Mouse (Mus musculus): ENCODE results near the gene Gli1. TPM values are rescaled to one million over a fixed set of nuclear protein-coding genes. Genes with fewer than 3 reads are reported as not detected.

Gli1 gene
- 6.6 and 7.6 TPM in 2 replicates for polyA plus RNA-seq (2015; fragmentation: Nextera tagmentation; extraction: Ambion mirVana)

DNA sequence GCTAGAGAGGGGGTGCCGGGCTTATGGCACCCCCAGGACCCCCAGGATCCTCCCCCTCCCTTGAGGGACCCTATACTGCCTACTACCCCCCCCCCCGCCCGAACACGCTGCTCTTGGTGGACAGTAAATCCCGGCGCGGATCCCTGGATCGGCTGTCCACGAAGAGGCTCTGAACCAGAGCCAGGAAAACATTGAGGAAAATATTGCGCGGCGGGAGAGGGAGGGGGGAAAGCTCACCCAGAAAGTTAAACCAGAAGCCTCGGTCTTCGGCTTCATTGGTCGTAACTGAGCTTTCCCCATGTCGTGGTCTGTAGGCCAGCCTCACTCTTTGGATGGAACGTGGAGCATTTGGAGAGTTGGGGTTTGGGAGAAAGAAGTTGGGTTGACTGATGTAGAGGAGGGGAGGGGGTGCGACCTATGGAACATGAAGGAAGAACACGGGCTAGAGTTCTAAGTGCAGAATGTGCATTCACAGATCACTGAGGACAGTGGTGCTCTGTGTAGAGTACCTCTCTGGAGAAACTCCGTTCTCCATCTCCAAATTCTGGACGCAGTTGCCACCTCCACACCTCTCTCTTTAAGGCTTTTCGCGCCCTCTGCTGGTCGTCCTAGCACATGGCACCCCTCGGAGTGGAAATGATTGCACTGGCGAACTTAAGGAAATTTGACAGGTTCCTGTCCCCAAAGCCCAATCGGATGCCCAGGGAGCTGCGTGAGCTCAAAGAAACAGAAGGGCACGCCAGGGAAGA is at the start of gene Gli1:
Gene Gli1 (minus strand): TSS at position 84 of the 749 bp plus-strand sequence.
- peak within 1 kb of the TSS; percentile 70 for H3K9ac ChIP-seq (ENCODE audit: low read depth, low read length)
- no peaks in the 10 kb centered on the region for H3K36me3 ChIP-seq (ENCODE audit: control insufficient read depth, insufficient read depth, low read length)
- WGBS: under 1% methylated on average over 29 of the region's 29 CpGs
- peak within 1 kb of the TSS; percentile 88 for H3K4me2 ChIP-seq (ENCODE audit: low read depth, low read length)
- no peaks in the 10 kb centered on the region; the same call in 1 of the 2 replicates for H3K9me3 ChIP-seq (ENCODE audit: control insufficient read depth, low read length)
- peaks cover 9% of the 10 kb centered on the region for H3K4me1 ChIP-seq (ENCODE audit: control insufficient read depth, insufficient read depth, low read length)
- peak within 1 kb of the TSS; percentile 57 for H3K4me3 ChIP-seq (ENCODE audit: low read length)
- peaks cover 5% of the 10 kb centered on the region for H3K27me3 ChIP-seq (replicated peaks; ENCODE audit: control insufficient read depth, insufficient read depth, low read length)
- ATAC-seq: peak; percentile 34
- H3K27ac ChIP-seq (ENCODE audit: low read length): peak within 1 kb of the TSS; percentile 64

DNA sequence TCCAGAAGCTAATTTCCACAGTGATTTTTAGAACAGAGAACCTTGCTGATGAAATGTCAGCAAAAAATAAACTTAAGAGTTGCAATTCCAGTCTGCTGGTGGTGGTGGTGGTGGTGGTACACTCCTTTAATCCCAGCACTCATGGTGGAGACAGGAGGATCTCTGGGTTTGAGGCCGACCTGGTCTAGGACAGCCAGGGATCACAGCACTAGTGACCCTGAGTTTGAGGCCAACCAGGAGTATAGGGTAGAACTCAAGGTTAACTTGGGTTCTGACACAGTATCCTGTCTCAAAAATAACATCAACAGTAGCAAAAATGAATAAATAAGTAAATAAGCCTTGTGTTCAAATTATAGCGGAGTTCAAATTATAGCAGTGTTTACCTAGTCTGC is 40.0 kb upstream of the Gli1 start:
- no peaks in the 10 kb centered on the region for H3K9me3 ChIP-seq (ENCODE audit: control insufficient read depth, low read length)
- WGBS: 51% methylated on average over 2 of the region's 2 CpGs

DNA sequence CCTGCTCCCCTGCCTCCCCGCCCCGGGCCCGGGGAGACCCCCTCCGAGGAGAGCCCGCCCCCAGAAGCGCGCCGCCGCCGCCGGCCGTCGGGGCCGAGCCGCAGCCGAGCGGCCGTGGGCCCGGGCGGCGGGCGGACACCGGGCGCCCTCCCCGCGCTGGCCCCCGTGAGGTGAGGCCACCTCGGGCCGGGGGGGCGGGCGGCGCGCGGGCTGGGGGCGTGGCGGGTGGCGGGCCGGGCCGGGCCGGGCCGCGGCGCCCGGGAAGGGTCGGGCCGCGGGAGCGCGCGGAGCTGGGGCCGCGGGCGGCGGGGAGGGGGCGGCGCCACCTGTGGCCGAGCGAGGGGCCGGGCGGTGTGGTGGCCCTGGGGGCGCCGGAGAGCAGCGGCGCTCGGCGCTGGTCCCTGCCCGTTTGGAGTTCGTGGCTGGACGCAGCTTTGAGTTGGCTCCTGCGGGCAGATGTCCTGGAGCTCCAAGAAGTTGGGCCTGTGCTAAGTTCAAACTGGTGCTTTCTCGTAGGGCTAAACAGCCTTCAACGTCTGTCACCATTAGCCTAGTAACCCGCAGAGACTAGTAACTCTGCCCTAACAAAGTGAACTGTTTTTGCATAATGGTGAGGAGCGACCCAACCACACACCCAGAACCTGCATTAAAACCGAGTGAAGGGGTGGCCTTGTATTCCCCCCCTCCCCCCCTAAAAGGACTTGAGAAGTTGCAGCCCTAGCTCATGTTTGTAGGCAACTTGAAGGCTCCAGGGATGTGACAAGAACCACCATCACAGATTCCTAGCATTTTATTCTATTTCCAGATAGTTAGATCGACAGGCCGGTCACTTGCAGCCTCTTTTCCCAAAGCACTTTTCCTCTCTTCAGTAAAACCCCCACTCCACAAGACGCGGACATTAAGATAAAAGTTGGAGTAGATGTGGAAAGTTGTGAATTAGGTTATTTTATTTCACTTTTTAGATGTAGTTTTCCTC is 39.3 kb upstream of the Gli1 start:
- Histone ChIP-seq H3K4me1 (ENCODE audit: control insufficient read depth, insufficient read depth, low read length) (peaks cover 16% of the 10 kb centered on the region), H3K27me3 (replicated peaks; ENCODE audit: control insufficient read depth, insufficient read depth, low read length) (no peaks in the 10 kb centered on the region), H3K4me3 (ENCODE audit: low read length) (peak overlapping the region; percentile 75), H3K27ac (ENCODE audit: low read length) (peak overlapping the region; percentile 94), H3K9ac (ENCODE audit: low read depth, low read length) (peak overlapping the region; percentile 88), H3K9me3 (ENCODE audit: control insufficient read depth, low read length) (no peaks in the 10 kb centered on the region), H3K4me2 (ENCODE audit: low read depth, low read length) (peak overlapping the region; percentile 73), H3K36me3 (ENCODE audit: control insufficient read depth, insufficient read depth, low read length) (no peaks in the 10 kb centered on the region)
- WGBS: 2% methylated on average over 40 of the region's 79 CpGs
- peak; percentile 83 for ATAC-seq

More for the DNA sequence above, 40.0 kb upstream of the Gli1 start:
- H3K27ac ChIP-seq (ENCODE audit: low read length): peak overlapping the region; percentile 94; the same call in 1 of the 2 replicates
- peak overlapping the region; percentile 75 for H3K4me3 ChIP-seq (ENCODE audit: low read length)
- H3K9ac ChIP-seq (ENCODE audit: low read depth, low read length): peak overlapping the region; percentile 88; the same call in 1 of the 2 replicates
- no peak for ATAC-seq
- H3K4me1 ChIP-seq (ENCODE audit: control insufficient read depth, insufficient read depth, low read length): peaks cover 16% of the 10 kb centered on the region
- no peaks in the 10 kb centered on the region for H3K36me3 ChIP-seq (ENCODE audit: control insufficient read depth, insufficient read depth, low read length)
- H3K4me2 ChIP-seq (ENCODE audit: low read depth, low read length): peak overlapping the region; percentile 73
- H3K27me3 ChIP-seq (replicated peaks; ENCODE audit: control insufficient read depth, insufficient read depth, low read length): no peaks in the 10 kb centered on the region

DNA sequence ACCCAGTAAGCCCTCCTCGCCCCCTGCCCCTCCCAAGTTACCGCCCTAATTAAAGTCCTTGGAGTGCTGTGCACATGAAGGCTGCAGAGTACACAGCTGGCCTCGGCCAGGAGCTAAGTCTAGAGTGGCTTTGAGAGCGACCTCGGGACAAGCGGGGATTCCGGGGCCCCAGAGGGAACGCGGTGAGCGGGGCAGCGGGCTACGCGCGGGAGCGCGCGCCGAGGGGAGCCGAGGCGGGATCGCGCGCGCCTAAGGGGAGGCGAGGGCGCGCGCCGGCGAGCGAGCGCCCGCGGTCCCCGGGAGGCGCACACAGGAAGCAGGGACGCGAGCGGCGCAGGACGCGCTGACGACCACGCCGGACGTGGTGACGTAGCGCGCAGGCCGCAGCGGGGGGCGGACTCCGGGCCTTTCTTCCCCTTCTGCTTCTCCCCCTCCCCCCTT is 38.5 kb upstream of the Gli1 start, which contains the start of gene R3hdm2:
Gene R3hdm2 (plus strand): TSS at position 77 of the 441 bp plus-strand sequence.
- H3K9me3 ChIP-seq (ENCODE audit: control insufficient read depth, low read length): no peaks in the 10 kb centered on the region
- H3K36me3 ChIP-seq (ENCODE audit: control insufficient read depth, insufficient read depth, low read length): no peaks in the 10 kb centered on the region
- 1% methylated on average over 45 of the region's 53 CpGs for WGBS
- peak within 1 kb of the TSS; percentile 75 for H3K4me3 ChIP-seq (ENCODE audit: low read length)
- H3K9ac ChIP-seq (ENCODE audit: low read depth, low read length): peak within 1 kb of the TSS; percentile 88
- peaks cover 15% of the 10 kb centered on the region for H3K4me1 ChIP-seq (ENCODE audit: control insufficient read depth, insufficient read depth, low read length)
- ATAC-seq: peak; percentile 99
- H3K4me2 ChIP-seq (ENCODE audit: low read depth, low read length): peak within 1 kb of the TSS; percentile 83
- peak within 1 kb of the TSS; percentile 94 for H3K27ac ChIP-seq (ENCODE audit: low read length)
- no peaks in the 10 kb centered on the region for H3K27me3 ChIP-seq (replicated peaks; ENCODE audit: control insufficient read depth, insufficient read depth, low read length)

DNA sequence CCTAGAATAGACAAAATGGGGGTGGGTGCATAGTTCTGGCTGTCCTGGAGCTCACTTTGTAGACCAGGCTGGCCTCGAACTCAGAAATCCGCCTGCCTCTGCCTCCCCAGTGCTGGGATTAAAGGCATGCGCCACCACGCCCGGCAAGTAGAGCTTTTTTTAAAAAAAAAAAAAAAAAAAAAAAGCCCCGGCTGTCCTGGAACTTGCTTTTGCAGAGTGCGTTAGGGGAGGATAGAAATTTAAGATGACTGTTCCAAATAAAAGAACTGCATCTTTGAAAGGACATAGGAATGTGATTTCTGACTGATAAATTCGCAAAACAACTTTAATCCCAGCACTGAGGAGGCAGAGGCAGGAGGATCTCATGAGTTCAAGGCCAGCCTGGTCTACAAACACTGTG is 37.9 kb upstream of the Gli1 start:
- Histone ChIP-seq H3K27me3 (replicated peaks; ENCODE audit: control insufficient read depth, insufficient read depth, low read length) (no peaks in the 10 kb centered on the region), H3K27ac (ENCODE audit: low read length) (peak overlapping the region; percentile 94), H3K9ac (ENCODE audit: low read depth, low read length) (peak overlapping the region; percentile 88), H3K9me3 (ENCODE audit: control insufficient read depth, low read length) (no peaks in the 10 kb centered on the region), H3K4me2 (ENCODE audit: low read depth, low read length) (peak overlapping the region; percentile 83), H3K4me1 (ENCODE audit: control insufficient read depth, insufficient read depth, low read length) (peaks cover 10% of the 10 kb centered on the region), H3K4me3 (ENCODE audit: low read length) (peak overlapping the region; percentile 75), H3K36me3 (ENCODE audit: control insufficient read depth, insufficient read depth, low read length) (no peaks in the 10 kb centered on the region)
- 89% methylated on average over 8 of the region's 8 CpGs for WGBS
- no peak for ATAC-seq

DNA sequence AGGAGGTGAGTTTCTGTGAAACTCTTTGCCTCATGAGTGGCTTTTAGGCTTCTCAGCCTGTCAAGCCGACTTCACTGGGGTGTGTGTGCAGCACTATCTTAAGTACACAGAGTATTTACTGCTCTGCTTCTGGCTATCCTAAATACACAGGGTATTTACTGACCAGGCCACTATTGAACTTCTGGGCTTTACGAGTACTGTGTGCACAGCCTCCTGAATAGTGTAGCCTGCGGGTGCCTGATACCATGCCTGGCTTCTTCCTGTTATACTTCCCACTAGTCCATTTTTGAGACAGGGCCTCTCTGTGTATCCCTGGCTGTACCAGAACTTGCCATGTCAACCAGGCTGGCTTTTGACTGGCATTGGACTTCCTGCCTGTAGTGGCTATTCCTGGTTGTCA is 35.9 kb upstream of the Gli1 start:
- H3K36me3 ChIP-seq (ENCODE audit: control insufficient read depth, insufficient read depth, low read length): no peaks in the 10 kb centered on the region
- no peak overlapping the region for H3K27ac ChIP-seq (ENCODE audit: low read length)
- H3K9ac ChIP-seq (ENCODE audit: low read depth, low read length): no peak overlapping the region
- 55% methylated on average over 3 of the region's 3 CpGs for WGBS
- peaks cover 8% of the 10 kb centered on the region for H3K4me1 ChIP-seq (ENCODE audit: control insufficient read depth, insufficient read depth, low read length)
- H3K9me3 ChIP-seq (ENCODE audit: control insufficient read depth, low read length): no peaks in the 10 kb centered on the region
- H3K4me3 ChIP-seq (ENCODE audit: low read length): no peak overlapping the region
- no peaks in the 10 kb centered on the region for H3K27me3 ChIP-seq (replicated peaks; ENCODE audit: control insufficient read depth, insufficient read depth, low read length)
- no peak for ATAC-seq
- H3K4me2 ChIP-seq (ENCODE audit: low read depth, low read length): no peak overlapping the region

DNA sequence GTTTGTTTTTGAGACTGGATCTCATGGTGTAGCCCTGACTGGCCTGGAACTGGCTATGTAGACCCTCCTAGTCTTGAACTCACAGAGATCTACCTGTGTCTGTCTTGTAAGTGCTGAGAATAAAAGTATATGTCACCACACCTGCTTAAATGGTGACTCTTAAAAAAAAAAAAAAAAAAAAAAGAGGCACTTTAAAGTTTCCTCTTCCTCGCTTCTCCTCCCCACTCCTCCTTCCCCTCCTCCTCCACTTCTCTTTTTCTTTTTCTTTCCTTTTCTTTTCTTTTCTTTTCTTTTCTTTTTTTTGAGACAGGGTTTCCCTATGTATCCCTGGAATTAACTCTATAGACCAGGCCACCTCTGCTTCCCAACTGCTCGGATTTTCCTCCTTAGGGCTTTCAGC is 29.2 kb upstream of the Gli1 start:
- no peak for ATAC-seq
- 61% methylated on average over 2 of the region's 2 CpGs for WGBS

DNA sequence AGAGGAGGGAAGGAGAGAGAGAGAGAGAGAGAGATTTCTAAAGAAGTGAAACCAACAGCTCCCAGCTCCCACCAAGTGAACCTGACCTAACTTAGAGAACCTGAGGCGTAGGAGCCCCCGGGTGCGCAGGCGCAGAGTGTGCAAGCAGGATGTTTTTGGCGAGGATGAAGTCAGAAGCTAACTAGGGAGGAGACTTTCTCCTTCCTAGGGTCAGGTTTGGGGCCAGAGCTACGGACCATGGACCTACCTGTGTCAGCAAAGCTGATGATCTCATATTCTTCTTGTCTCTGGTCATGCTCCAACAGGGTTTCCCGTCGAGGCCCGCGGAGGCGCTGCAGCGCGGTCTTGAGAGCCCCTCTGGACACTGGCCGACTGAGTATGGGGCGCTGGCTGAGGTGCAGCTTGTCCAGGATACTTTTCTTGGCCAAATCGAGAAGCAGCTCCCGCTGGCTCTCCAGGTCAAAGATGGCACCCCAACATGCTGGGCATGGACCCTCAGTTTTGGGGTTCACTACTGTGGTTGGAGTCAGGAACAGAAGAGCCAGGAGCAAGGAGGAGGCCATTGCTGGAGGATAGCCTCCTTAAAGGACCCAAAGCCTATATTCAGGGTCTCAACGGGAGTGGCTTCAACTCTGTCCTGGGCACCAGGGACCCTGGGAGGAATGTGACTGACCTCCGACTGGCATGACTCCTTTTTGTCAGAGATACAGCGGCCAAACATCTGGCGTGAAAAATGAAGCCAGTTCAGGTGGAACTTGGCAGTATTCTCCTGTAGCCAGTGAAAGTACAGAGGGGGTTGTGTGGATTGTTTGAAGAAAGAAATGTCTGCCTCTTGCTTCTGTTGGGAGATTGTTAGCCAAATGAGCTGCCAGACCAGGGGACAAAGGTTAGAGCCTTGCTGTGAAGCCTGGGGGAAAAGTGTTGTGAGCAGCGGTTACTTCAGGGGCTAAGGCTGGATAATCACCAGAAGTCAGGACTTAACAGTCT is 28.4 kb upstream of the Gli1 start, which contains the start of gene Inhbc:
Gene Inhbc (minus strand): TSS at position 598 of the 987 bp plus-strand sequence.
- 73% methylated on average over 22 of the region's 22 CpGs for WGBS
- H3K27ac ChIP-seq (ENCODE audit: low read length): no peak within 1 kb of the TSS
- no peak within 1 kb of the TSS for H3K4me3 ChIP-seq (ENCODE audit: low read length)
- H3K36me3 ChIP-seq (ENCODE audit: control insufficient read depth, insufficient read depth, low read length): no peaks in the 10 kb centered on the region
- no peaks in the 10 kb centered on the region for H3K4me1 ChIP-seq (ENCODE audit: control insufficient read depth, insufficient read depth, low read length)
- no peaks in the 10 kb centered on the region for H3K9me3 ChIP-seq (ENCODE audit: control insufficient read depth, low read length)
- no peak for ATAC-seq
- no peak within 1 kb of the TSS for H3K9ac ChIP-seq (ENCODE audit: low read depth, low read length)
- no peak within 1 kb of the TSS for H3K4me2 ChIP-seq (ENCODE audit: low read depth, low read length)
- no peaks in the 10 kb centered on the region for H3K27me3 ChIP-seq (replicated peaks; ENCODE audit: control insufficient read depth, insufficient read depth, low read length)

More for the DNA sequence above, 29.2 kb upstream of the Gli1 start:
- no peaks in the 10 kb centered on the region for H3K27me3 ChIP-seq (replicated peaks; ENCODE audit: control insufficient read depth, insufficient read depth, low read length)
- H3K9me3 ChIP-seq (ENCODE audit: control insufficient read depth, low read length): no peaks in the 10 kb centered on the region
- H3K4me3 ChIP-seq (ENCODE audit: low read length): no peak overlapping the region
- no peak overlapping the region for H3K4me2 ChIP-seq (ENCODE audit: low read depth, low read length)
- no peaks in the 10 kb centered on the region for H3K36me3 ChIP-seq (ENCODE audit: control insufficient read depth, insufficient read depth, low read length)
- no peaks in the 10 kb centered on the region for H3K4me1 ChIP-seq (ENCODE audit: control insufficient read depth, insufficient read depth, low read length)
- H3K27ac ChIP-seq (ENCODE audit: low read length): no peak overlapping the region
- no peak overlapping the region for H3K9ac ChIP-seq (ENCODE audit: low read depth, low read length)
